Mouse (Mus musculus): Measurements from ENCODE around the gene Hspa1a.

DNA sequence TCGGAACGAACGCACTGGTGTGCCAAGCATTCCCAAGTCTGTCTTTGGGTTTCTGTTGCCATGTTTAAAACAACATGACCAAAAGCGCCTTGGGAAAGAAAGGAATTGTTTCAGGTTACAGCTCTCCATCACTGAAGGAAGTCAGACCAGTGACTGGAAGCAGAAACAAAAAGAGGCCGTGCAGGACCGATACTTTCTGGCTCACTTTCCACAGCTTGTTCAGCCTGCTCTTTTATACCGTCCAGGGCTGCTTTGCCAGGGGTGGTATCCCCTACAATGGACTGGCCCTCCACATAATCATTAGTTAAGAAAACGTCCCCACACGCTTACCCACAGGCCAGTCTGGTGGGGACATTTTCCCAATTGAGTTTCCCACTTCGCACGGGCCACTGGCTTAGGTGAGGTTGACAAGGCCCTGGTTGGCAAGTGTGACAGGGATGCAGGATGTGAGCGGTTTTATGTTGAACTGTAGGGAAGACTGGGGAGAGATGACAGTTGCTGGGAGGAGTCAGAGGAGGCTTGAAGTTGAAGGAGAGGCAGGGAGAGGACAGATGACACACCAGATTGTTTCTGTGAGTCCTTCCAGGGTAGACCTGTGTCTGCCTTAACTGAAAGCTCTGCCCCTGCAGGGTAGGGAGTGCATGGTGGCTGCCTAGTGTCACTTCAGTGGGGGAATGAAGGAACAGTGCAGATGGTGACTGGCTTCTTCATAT lies 30.4 kb upstream of the Hspa1a start:
- TF ChIP-seq POLR2A (IDR thresholded peaks at IDR 0.05; ENCODE audit: borderline replicate concordance, extremely low read depth, low read depth, low read length) (no peak), CTCF (IDR thresholded peaks at IDR 0.05; ENCODE audit: insufficient read depth, low read length) (no peak)
